9 mouse cellular contexts compared by ENCODE assay signal in the genomic region with DNA sequence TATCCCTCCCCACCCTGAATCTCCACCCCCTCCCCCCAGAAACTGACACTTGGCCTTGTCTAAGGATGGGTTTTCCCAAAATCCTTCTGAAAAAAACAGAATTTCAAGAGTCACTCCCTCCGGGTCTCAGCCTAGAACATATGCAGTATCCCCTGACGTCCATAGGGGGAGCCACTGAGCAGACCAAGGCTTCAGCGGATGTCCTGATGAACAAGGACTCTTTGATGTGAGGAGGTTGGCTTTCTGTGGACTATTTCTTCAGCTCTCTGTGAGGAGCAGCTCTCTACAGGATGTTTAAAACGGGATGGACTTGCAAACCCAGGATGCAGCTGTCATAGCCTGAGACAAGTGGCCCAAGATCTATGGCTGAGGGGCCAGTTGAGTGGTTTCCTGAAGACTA. TPM values are rescaled to one million over a fixed set of nuclear protein-coding genes. Genes with fewer than 3 reads are reported as not detected.
DNase-seq lines count a peak whose midpoint lies in the region; ATAC-seq lines count a peak whose summit lies in the region.
"Had no signal": no experiment of that assay in that cellular context is flagged by ENCODE, and none has a peak within 500 bp of the region (broad histone marks: within the 10 kb centered on the region; RNA-seq: fewer than 3 reads in every experiment).

No protein-coding gene starts in this region.

- no peak overlapping the region for H3K4me2 ChIP-seq in midbrain, embryonic 16.5 days (ENCODE audit: low read length)
- H3K4me2 ChIP-seq: liver, embryonic 13.5 days had no signal

- no peaks in the 10 kb centered on the region for H3K36me3 ChIP-seq in midbrain, embryonic 10.5 days
- H3K36me3 ChIP-seq in midbrain, embryonic 16.5 days (ENCODE audit: control insufficient read depth, insufficient read depth, low read length): no peaks in the 10 kb centered on the region
- H3K36me3 ChIP-seq: liver, embryonic 13.5 days had no signal

- no peak for ATAC-seq in midbrain, embryonic 16.5 days

- H3K27ac ChIP-seq in midbrain, embryonic 10.5 days (replicated peaks): peak overlapping the region; percentile 53; the same call in 1 of the 2 replicates
- no peak overlapping the region for H3K27ac ChIP-seq in midbrain, embryonic 16.5 days (ENCODE audit: low read length)
- H3K27ac ChIP-seq: liver, embryonic 13.5 days had no signal

- peak; percentile 71 for DNase-seq in adrenal gland, postnatal 14 days
- DNase-seq in adrenal gland, adult 18-20 months (ENCODE audit: low spot score in 2 of 2): no peak
- peak; percentile 53 for DNase-seq in midbrain, embryonic 10.5 days (ENCODE audit: low spot score)
- peak; percentile 49 for DNase-seq in kidney, postnatal 10 days
- DNase-seq in retina, embryonic 14.5 days (ENCODE audit: low spot score): peak; percentile 61
- no peak for DNase-seq in Muller cell, postnatal 12 days (ENCODE audit: inconsistent ontology term)
- no peak for DNase-seq in gastrocnemius, postnatal 36 days
- DNase-seq: liver, embryonic 13.5 days had no signal

- H3K4me3 ChIP-seq in midbrain, embryonic 10.5 days: no peak overlapping the region
- H3K4me3 ChIP-seq in midbrain, embryonic 16.5 days (ENCODE audit: low read depth, low read length): no peak overlapping the region
- H3K4me3 ChIP-seq: liver, embryonic 13.5 days had no signal

- 25% methylated on average over 4 of the region's 4 CpGs for WGBS in midbrain, embryonic 10.5 days
- 33% methylated on average over 4 of the region's 4 CpGs for WGBS in midbrain, embryonic 16.5 days

- H3K9me3 ChIP-seq in midbrain, embryonic 10.5 days (replicated peaks): no peaks in the 10 kb centered on the region
- no peaks in the 10 kb centered on the region for H3K9me3 ChIP-seq in midbrain, embryonic 16.5 days (replicated peaks; ENCODE audit: control insufficient read depth, low read length, poor library complexity, severe bottlenecking)
- H3K9me3 ChIP-seq: liver, embryonic 13.5 days had no signal

- peaks cover 50% of the 10 kb centered on the region for H3K4me1 ChIP-seq in midbrain, embryonic 10.5 days
- peaks cover 4% of the 10 kb centered on the region; the same call in 1 of the 2 replicates for H3K4me1 ChIP-seq in midbrain, embryonic 16.5 days (ENCODE audit: control insufficient read depth, insufficient read depth, low read length)

- intact Hi-C loops in gastrocnemius, postnatal 36 days (cut with DNase I): no loop called here

- H3K9ac ChIP-seq in midbrain, embryonic 16.5 days (ENCODE audit: low read depth, low read length): no peak overlapping the region; the same call in 1 of the 2 replicates
- H3K9ac ChIP-seq: liver, embryonic 13.5 days had no signal

- peaks cover 53% of the 10 kb centered on the region for H3K27me3 ChIP-seq in midbrain, embryonic 10.5 days (ENCODE audit: low read depth, poor library complexity, severe bottlenecking)
- H3K27me3 ChIP-seq in midbrain, embryonic 16.5 days (ENCODE audit: control insufficient read depth, insufficient read depth, low read depth, low read length): no peaks in the 10 kb centered on the region

RNA-seq across cellular contexts. Expression of a gene that starts 53.1 kb away (rescaled TPM):
- 5.1 and 6.6 TPM in 2 replicates for total RNA-seq in adrenal gland, postnatal 14 days (2021)
- 1 to 10 TPM; 5.8 to 6.9 TPM for total RNA-seq in adrenal gland, adult 18-20 months (2021)
- polyA plus RNA-seq in midbrain, embryonic 10.5 days (2016; fragmentation: Nextera tagmentation; extraction: Ambion mirVana): 1.00 and 1.7 TPM in 2 replicates
- 9.1 and 9.3 TPM in 2 replicates for polyA plus RNA-seq in midbrain, embryonic 16.5 days (2015; fragmentation: Nextera tagmentation; extraction: Ambion mirVana)
- under 1 TPM; 0.35 to 0.71 TPM for total RNA-seq in gastrocnemius, postnatal 36 days (2021)
- polyA plus RNA-seq: liver, embryonic 13.5 days had no signal

Comparison
In these comparisons a context has a peak if more than half of its experiments do, and no peak if none do; other contexts are left out.
1. DNase-seq: peak in adrenal gland, postnatal 14 days (single experiment), midbrain, embryonic 10.5 days (single experiment), kidney, postnatal 10 days (single experiment) and retina, embryonic 14.5 days (single experiment); none in adrenal gland, adult 18-20 months (0 of 2), Muller cell, postnatal 12 days (single experiment) and gastrocnemius, postnatal 36 days (0 of 2).